Mouse (Mus musculus): ENCODE data around the gene Ric1. TPM values are rescaled to one million over a fixed set of nuclear protein-coding genes. Genes with fewer than 3 reads are reported as not detected.
A peak's percentile ranks its signal among the peaks of the same experiment; 100 is the strongest.

Ric1 gene
- polyA plus RNA-seq, 1 experiment from 2014 or later: 21.6 TPM

GRCm38 (mm10) chr19:29501507-29501906 lies 20.6 kb upstream of the Ric1 start:
- no peak overlapping the region for H3K27ac ChIP-seq (replicated peaks; ENCODE audit: low read depth, low read length)
- H3K36me3 ChIP-seq (ENCODE audit: control insufficient read depth, insufficient read depth, low read length): no peaks in the 10 kb centered on the region
- H3K4me1 ChIP-seq (ENCODE audit: control insufficient read depth, insufficient read depth, low read length): peaks cover 7% of the 10 kb centered on the region; the same call in 1 of the 2 replicates
- no peak overlapping the region for H3K9ac ChIP-seq (ENCODE audit: low read depth, low read length)
- peak overlapping the region; percentile 22 for H3K4me3 ChIP-seq (ENCODE audit: low read depth, low read length)
- H3K4me2 ChIP-seq (ENCODE audit: low read depth, low read length): peak overlapping the region; percentile 46
- H3K9me3 ChIP-seq (ENCODE audit: control insufficient read depth, low read length): no peaks in the 10 kb centered on the region
- WGBS: 11% methylated on average over 6 of the region's 6 CpGs
- DNase-seq (ENCODE audit: low spot score) (peak; percentile 81), ATAC-seq (ENCODE audit: low read depth) (peak; percentile 78; the same call in 1 of the 2 replicates)
- no peaks in the 10 kb centered on the region for H3K27me3 ChIP-seq (replicated peaks; ENCODE audit: control insufficient read depth, insufficient read depth, low read length)

DNA sequence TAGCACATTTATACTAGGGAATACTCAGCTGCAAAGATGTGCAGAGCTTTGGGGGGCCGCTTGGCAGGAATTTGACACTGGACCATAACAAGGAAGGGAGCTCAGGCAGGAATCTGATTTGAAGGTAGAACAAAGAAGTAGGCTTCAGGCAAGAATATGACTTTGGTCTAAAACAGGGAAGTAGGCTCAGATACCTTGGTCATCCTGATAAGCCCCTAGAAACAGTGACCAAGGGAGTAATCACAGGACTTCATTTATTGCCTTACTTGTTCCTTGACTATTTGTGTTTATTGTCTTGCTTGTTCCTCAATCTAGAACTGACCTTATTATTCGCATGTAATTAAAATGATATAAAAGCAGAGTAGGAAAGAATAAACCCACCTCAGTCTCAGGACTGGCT lies 18.0 kb upstream of the Ric1 start:
- WGBS: 79% methylated on average over 2 of the region's 2 CpGs
- ATAC-seq (ENCODE audit: low read depth): no peak
- DNase-seq (ENCODE audit: low spot score): no peak
- no peak overlapping the region for H3K27ac ChIP-seq (replicated peaks; ENCODE audit: low read depth, low read length)
- no peak overlapping the region for H3K4me2 ChIP-seq (ENCODE audit: low read depth, low read length)
- H3K4me3 ChIP-seq (ENCODE audit: low read depth, low read length): no peak overlapping the region
- H3K36me3 ChIP-seq (ENCODE audit: control insufficient read depth, insufficient read depth, low read length): no peaks in the 10 kb centered on the region
- H3K9me3 ChIP-seq (ENCODE audit: control insufficient read depth, low read length): no peaks in the 10 kb centered on the region
- H3K9ac ChIP-seq (ENCODE audit: low read depth, low read length): no peak overlapping the region
- H3K27me3 ChIP-seq (replicated peaks; ENCODE audit: control insufficient read depth, insufficient read depth, low read length): no peaks in the 10 kb centered on the region
- peaks cover 7% of the 10 kb centered on the region; the same call in 1 of the 2 replicates for H3K4me1 ChIP-seq (ENCODE audit: control insufficient read depth, insufficient read depth, low read length)

- Histone ChIP-seq H3K4me2 (ENCODE audit: low read depth, low read length) (no peak overlapping the region), H3K4me1 (ENCODE audit: control insufficient read depth, insufficient read depth, low read length) (peaks cover 7% of the 10 kb centered on the region; the same call in 1 of the 2 replicates), H3K36me3 (ENCODE audit: control insufficient read depth, insufficient read depth, low read length) (no peaks in the 10 kb centered on the region), H3K27me3 (replicated peaks; ENCODE audit: control insufficient read depth, insufficient read depth, low read length) (no peaks in the 10 kb centered on the region), H3K9ac (ENCODE audit: low read depth, low read length) (no peak overlapping the region), H3K27ac (replicated peaks; ENCODE audit: low read depth, low read length) (peak overlapping the region; percentile 25; the same call in 1 of the 2 replicates), H3K4me3 (ENCODE audit: low read depth, low read length) (no peak overlapping the region), H3K9me3 (ENCODE audit: control insufficient read depth, low read length) (no peaks in the 10 kb centered on the region)
- no peak for DNase-seq (ENCODE audit: low spot score)
- 70% methylated on average over 7 of the region's 7 CpGs for WGBS
- no peak for ATAC-seq (ENCODE audit: low read depth)
Observed at GRCm38 (mm10) chr19:29505617-29506016, 16.5 kb upstream of the Ric1 start.

DNA sequence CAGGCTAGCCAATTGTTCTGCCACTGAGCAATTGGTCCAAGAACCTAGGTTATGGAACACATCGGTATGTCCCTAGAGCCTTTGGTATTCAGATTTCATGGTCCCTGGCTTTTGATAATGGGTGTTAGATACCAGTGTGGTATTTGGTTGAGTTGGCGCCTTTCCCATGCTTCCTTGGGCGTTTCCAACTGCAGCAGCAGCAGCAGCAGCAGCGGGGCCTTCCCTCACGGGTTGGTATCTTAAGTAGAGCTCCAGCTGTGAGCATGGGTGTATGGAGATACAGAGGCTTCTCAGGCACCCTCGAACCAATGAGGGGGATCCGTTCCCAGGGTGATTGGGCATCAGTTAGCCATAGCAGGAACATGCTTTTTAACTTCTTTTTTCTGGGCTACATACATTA lies 13.9 kb upstream of the Ric1 start:
- WGBS: 62% methylated on average over 7 of the region's 7 CpGs
- H3K27ac ChIP-seq (replicated peaks; ENCODE audit: low read depth, low read length): no peak overlapping the region
- no peak overlapping the region for H3K4me3 ChIP-seq (ENCODE audit: low read depth, low read length)
- H3K9ac ChIP-seq (ENCODE audit: low read depth, low read length): no peak overlapping the region
- no peak overlapping the region for H3K4me2 ChIP-seq (ENCODE audit: low read depth, low read length)
- no peaks in the 10 kb centered on the region for H3K27me3 ChIP-seq (replicated peaks; ENCODE audit: control insufficient read depth, insufficient read depth, low read length)
- DNase-seq (ENCODE audit: low spot score): peak; percentile 59
- H3K4me1 ChIP-seq (ENCODE audit: control insufficient read depth, insufficient read depth, low read length): 0 out of 2 replicates have a peak, but pooled peaks cover 3% of the 10 kb centered on the region
- no peaks in the 10 kb centered on the region for H3K9me3 ChIP-seq (ENCODE audit: control insufficient read depth, low read length)
- no peak for ATAC-seq (ENCODE audit: low read depth)
- no peaks in the 10 kb centered on the region for H3K36me3 ChIP-seq (ENCODE audit: control insufficient read depth, insufficient read depth, low read length)

DNA sequence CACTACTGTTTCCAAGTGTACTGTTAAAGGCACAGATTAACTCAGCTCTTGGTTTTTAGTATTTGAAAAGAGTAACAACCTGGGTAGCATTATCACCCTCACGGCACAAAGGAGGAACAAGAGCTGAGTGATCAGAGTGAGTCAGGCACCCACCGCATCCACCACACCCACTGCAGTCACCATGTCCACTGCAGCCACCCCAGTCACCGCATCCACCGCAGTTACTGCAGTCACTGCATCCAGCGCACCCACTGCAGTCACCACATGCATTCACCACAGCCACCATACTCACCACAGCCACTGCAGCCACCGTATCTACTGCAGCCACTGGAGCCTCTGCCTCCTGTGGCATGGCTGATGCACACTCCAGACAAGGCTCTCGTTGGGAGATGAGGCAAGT lies 12.2 kb upstream of the Ric1 start:
- Histone ChIP-seq H3K4me1 (ENCODE audit: control insufficient read depth, insufficient read depth, low read length) (0 out of 2 replicates have a peak, but pooled peaks cover 3% of the 10 kb centered on the region), H3K27ac (replicated peaks; ENCODE audit: low read depth, low read length) (no peak overlapping the region), H3K9me3 (ENCODE audit: control insufficient read depth, low read length) (peaks cover 4% of the 10 kb centered on the region; the same call in 1 of the 2 replicates), H3K4me3 (ENCODE audit: low read depth, low read length) (no peak overlapping the region), H3K9ac (ENCODE audit: low read depth, low read length) (no peak overlapping the region), H3K36me3 (ENCODE audit: control insufficient read depth, insufficient read depth, low read length) (no peaks in the 10 kb centered on the region; the same call in 1 of the 2 replicates), H3K4me2 (ENCODE audit: low read depth, low read length) (no peak overlapping the region), H3K27me3 (replicated peaks; ENCODE audit: control insufficient read depth, insufficient read depth, low read length) (no peaks in the 10 kb centered on the region)
- no peak for DNase-seq (ENCODE audit: low spot score)
- 91% methylated on average over 7 of the region's 7 CpGs for WGBS
- no peak for ATAC-seq (ENCODE audit: low read depth)

GRCm38 (mm10) chr19:29511826-29512225 lies 10.3 kb upstream of the Ric1 start:
- no peak for ATAC-seq (ENCODE audit: low read depth)
- Histone ChIP-seq H3K4me3 (ENCODE audit: low read depth, low read length) (no peak overlapping the region), H3K27me3 (replicated peaks; ENCODE audit: control insufficient read depth, insufficient read depth, low read length) (no peaks in the 10 kb centered on the region), H3K4me2 (ENCODE audit: low read depth, low read length) (no peak overlapping the region), H3K4me1 (ENCODE audit: control insufficient read depth, insufficient read depth, low read length) (no peaks in the 10 kb centered on the region), H3K9me3 (ENCODE audit: control insufficient read depth, low read length) (peaks cover 4% of the 10 kb centered on the region; the same call in 1 of the 2 replicates), H3K27ac (replicated peaks; ENCODE audit: low read depth, low read length) (no peak overlapping the region), H3K9ac (ENCODE audit: low read depth, low read length) (no peak overlapping the region), H3K36me3 (ENCODE audit: control insufficient read depth, insufficient read depth, low read length) (peaks cover 13% of the 10 kb centered on the region; the same call in 1 of the 2 replicates)
- no peak for DNase-seq (ENCODE audit: low spot score)
- WGBS: 86% methylated on average over 2 of the region's 2 CpGs

GRCm38 (mm10) chr19:29513111-29513766 lies 8.8 kb upstream of the Ric1 start:
- H3K4me1 ChIP-seq (ENCODE audit: control insufficient read depth, insufficient read depth, low read length): no peaks in the 10 kb centered on the region
- H3K36me3 ChIP-seq (ENCODE audit: control insufficient read depth, insufficient read depth, low read length): peaks cover 13% of the 10 kb centered on the region; the same call in 1 of the 2 replicates
- no peak overlapping the region for H3K9ac ChIP-seq (ENCODE audit: low read depth, low read length)
- no peaks in the 10 kb centered on the region for H3K27me3 ChIP-seq (replicated peaks; ENCODE audit: control insufficient read depth, insufficient read depth, low read length)
- no peak overlapping the region for H3K4me3 ChIP-seq (ENCODE audit: low read depth, low read length)
- no peak overlapping the region for H3K4me2 ChIP-seq (ENCODE audit: low read depth, low read length)
- H3K9me3 ChIP-seq (ENCODE audit: control insufficient read depth, low read length): peaks cover 4% of the 10 kb centered on the region; the same call in 1 of the 2 replicates
- no peak for DNase-seq (ENCODE audit: low spot score)
- ATAC-seq (ENCODE audit: low read depth): no peak
- H3K27ac ChIP-seq (replicated peaks; ENCODE audit: low read depth, low read length): no peak overlapping the region
- WGBS: 41% methylated on average over 2 of the region's 2 CpGs

DNA sequence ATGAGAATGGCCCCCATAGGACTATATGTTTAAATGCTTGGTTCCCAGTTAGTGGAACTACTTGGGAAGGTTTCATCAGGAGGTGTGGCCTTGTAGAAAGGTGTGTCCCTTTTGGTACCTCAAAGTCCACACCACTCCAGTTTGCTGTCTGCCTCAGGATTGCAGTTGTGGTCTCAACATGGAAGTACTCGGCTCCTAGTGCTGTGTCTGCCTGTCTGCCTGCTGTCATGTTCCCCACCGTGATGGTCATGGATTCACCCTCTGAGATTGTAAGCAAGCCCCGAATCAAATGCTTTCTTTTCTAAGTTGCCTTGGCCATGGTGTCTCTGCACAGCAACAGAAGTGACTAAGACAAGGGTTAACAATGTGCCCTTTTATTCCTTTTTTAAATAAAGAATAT lies 8.0 kb upstream of the Ric1 start:
- no peaks in the 10 kb centered on the region for H3K27me3 ChIP-seq (replicated peaks; ENCODE audit: control insufficient read depth, insufficient read depth, low read length)
- no peak overlapping the region for H3K9ac ChIP-seq (ENCODE audit: low read depth, low read length)
- peaks cover 4% of the 10 kb centered on the region; the same call in 1 of the 2 replicates for H3K9me3 ChIP-seq (ENCODE audit: control insufficient read depth, low read length)
- no peak for DNase-seq (ENCODE audit: low spot score)
- H3K4me3 ChIP-seq (ENCODE audit: low read depth, low read length): no peak overlapping the region
- no peak for ATAC-seq (ENCODE audit: low read depth)
- peaks cover 13% of the 10 kb centered on the region; the same call in 1 of the 2 replicates for H3K36me3 ChIP-seq (ENCODE audit: control insufficient read depth, insufficient read depth, low read length)
- no peaks in the 10 kb centered on the region for H3K4me1 ChIP-seq (ENCODE audit: control insufficient read depth, insufficient read depth, low read length)
- H3K4me2 ChIP-seq (ENCODE audit: low read depth, low read length): no peak overlapping the region
- H3K27ac ChIP-seq (replicated peaks; ENCODE audit: low read depth, low read length): no peak overlapping the region
- WGBS: 92% methylated on average over 3 of the region's 3 CpGs

DNA sequence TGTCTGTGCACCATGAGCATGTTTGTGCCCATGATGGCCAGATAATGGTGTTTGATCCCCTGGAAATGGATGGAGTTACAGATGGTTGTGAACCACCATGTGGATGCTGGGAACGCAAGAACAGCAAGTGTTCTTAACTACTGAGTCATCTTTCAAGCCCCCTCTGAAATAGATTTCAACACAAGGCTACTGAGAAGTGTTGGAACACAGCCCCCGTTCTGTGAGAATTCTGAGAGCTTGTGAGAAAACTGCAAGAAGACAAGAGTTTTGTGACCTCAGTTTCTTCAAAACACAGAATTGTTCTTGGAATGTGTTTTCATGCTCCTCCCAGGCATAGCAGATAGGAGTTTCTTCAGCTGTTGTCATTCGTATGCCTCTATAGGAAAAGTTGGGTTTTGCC lies 6.7 kb upstream of the Ric1 start:
- WGBS: 91% methylated on average over 3 of the region's 3 CpGs
- no peaks in the 10 kb centered on the region for H3K27me3 ChIP-seq (replicated peaks; ENCODE audit: control insufficient read depth, insufficient read depth, low read length)

More for the DNA sequence above, 6.7 kb upstream of the Ric1 start:
- Histone ChIP-seq H3K4me2 (ENCODE audit: low read depth, low read length) (no peak overlapping the region), H3K4me3 (ENCODE audit: low read depth, low read length) (no peak overlapping the region), H3K27ac (replicated peaks; ENCODE audit: low read depth, low read length) (no peak overlapping the region), H3K4me1 (ENCODE audit: control insufficient read depth, insufficient read depth, low read length) (no peaks in the 10 kb centered on the region; the same call in 1 of the 2 replicates), H3K9me3 (ENCODE audit: control insufficient read depth, low read length) (peaks cover 4% of the 10 kb centered on the region; the same call in 1 of the 2 replicates), H3K9ac (ENCODE audit: low read depth, low read length) (no peak overlapping the region), H3K36me3 (ENCODE audit: control insufficient read depth, insufficient read depth, low read length) (peaks cover 13% of the 10 kb centered on the region; the same call in 1 of the 2 replicates)
- no peak for ATAC-seq (ENCODE audit: low read depth)
- no peak for DNase-seq (ENCODE audit: low spot score)

All from embryonic facial prominence, embryonic 14.5 days (tissue).